Mouse (Mus musculus): ENCODE results near the gene Rab11fip5.

Rab11fip5 gene

DNA sequence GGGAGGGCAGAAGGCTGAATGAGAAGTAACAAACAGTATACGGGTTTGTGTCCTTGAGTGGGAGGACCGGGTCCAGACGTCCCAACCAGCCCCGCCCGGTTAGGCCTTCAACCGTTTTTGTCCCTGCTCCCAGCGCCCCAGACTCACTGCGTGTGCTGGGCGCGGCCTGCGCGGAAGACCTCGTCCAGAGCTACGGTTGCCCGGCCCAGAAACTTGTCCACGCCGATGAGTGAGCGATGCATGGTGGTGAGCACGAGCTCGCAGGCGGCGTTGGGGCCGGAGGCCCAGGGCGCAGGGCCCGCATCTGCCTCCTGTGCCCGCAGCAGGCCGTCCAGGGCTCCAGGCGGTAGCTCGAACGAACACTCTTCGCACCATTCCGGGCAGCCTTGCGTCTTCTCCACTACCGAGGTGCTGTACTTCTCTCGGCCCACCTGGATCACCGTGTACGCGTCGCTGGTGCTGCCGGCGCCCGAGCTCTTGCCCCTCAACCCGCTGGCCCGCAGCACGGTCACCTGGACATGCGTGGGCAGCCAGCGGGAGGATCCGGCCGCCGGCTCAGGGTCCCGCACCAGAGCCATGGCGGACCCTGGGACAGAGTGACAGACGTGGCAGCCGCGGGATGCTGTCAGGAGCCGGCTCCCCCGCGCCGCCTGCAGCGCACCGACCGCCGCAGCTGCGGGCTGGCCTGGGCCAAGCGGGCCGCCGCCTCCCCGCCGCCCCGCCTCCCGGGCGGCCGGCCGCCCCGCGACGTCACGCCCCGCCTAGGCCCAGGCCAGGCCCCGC is at the start of gene Rab11fip5:
Rab11fip5 (minus strand) TSS at position 684 of the 783 bp plus-strand sequence.
- DNase-seq, result peak in 1 of 2 experiments; percentile 47

- no peak for DNase-seq
These were observed 49.5 kb upstream of the Rab11fip5 start, which contains the start of gene Noto for GRCm38 (mm10) chr6:85423836-85424379. Noto (plus strand) TSS chr6:85423886.

DNA sequence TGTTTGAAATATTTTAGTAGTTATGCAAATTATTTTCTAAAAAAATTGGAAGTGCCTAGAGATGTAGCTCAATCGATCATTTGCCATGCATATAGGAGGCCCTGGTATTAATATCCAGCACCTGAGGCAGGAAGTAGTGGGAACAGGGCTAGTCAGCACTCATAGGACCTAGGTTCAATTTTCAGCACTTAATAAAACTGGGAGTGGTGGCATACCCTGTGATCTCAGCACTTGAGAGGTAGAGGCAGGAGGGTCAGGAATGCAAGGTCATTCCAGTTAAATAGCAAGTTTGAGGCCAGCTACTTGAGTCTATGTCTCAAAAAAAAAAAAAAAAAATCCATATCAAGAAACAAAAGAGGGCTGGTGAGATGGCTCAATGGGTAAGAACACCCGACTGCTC is 44.7 kb upstream of the Rab11fip5 start:
- DNase-seq, result no peak

- no peak for DNase-seq
These were observed 41.4 kb upstream of the Rab11fip5 start for GRCm38 (mm10) chr6:85415829-85416228.

- peak; percentile 60 to 63 for DNase-seq
These were observed 36.4 kb upstream of the Rab11fip5 start for GRCm38 (mm10) chr6:85410771-85411273.

- peak; percentile 20 to 22 for DNase-seq
These were observed 34.6 kb upstream of the Rab11fip5 start for GRCm38 (mm10) chr6:85409003-85409402.

GRCm38 (mm10) chr6:85403039-85403438 is 28.6 kb upstream of the Rab11fip5 start:
- no peak for DNase-seq

DNA sequence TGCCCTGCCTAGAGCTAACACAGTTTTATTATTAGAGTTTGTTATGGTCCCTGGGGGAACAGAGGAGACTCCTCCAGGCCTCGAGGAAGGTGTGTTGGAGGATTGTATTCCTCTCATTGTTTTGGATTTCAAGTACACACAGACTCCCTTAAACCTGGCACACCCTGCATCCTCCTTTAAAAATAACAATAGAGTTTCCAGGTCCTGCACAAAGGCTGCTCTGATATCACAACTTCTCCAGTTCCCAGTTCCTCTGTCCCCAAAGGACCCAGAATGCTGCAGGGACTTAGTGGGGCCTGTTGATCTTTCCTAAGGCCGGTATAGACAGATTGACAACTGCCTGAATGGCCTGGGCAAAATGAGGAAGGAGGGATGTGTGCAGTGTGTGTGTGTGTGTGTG is 28.2 kb upstream of the Rab11fip5 start:
- DNase-seq, result no peak

DNA sequence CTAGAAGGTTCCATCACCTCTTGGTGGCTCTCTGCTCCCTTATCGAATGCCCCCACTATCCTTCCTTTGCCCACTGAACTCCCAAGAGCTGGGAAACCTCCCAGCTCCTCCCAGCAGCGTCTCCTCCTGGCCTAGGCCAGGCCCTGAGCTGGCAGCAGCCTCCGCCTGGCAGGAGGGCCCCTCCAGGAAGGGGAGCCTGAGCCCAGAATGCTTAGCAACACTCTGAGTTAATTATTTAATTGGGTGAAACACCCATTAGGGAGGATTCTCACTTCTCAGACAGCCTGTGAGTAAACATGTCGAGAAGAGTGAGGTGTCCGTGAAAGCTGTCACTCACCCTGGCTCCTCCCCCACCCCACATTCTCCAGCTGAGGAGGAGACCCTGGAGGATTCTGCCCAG is 25.3 kb upstream of the Rab11fip5 start:
- DNase-seq, result peak; percentile 11 to 12

DNA sequence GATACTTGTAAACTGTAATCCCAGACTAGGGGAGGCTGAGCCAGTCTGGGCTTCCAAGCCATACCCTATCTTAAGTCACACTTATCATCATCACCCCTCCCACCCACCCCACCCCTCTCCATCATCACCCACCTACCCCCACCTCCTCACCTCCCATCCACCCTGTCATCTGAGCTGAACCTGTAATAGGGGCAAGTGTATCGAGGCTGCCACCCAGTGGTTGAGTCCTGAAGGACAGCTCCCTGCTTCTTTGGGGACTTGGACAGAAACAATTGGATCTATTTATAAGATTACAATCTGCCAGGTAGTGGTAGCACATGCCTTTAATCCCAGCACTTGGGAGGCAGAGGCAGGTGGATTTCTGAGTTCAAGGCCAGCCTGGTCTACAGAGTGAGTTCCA is 22.7 kb upstream of the Rab11fip5 start:
- peak; percentile 40 to 45 for DNase-seq

DNA sequence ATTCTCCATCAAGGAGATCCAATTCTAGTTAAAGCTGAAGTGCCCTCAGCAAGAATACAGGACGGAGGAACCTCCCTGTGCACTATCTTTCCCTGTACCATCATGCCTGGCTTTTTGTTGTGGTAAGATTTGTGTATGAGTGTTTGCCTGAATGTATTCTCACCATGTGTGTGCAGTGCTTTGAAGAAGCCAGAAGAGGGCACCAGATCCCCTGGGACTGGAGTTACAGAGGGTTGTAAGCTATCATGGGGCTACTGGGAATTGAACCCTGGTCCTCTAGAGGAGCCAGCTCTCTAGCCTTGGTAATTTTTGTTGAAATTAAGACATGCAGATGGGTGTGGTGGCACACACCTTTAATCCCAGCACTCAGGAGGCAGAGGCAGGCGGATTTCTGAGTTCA is 20.9 kb upstream of the Rab11fip5 start:
- DNase-seq, result no peak

DNA sequence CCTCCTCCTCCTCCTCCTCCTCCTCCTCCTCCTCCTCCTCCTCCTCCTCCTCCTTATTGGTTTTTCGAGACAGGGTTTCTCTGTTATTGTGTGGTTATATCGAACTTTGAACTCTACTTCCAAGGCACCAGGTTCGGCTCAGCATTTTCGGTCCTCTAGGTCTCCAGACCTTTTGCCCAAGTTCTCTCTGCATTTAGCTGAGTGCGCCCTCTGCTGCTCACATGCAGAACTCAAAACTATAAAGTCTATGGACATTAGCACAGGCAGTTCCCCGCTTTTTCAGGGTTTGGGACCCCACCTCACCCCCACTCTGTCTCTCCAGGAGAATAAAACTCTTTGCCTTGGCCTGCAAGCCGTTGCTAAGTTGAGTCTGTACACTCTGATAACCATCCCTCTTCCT is 17.4 kb upstream of the Rab11fip5 start:
- DNase-seq, result peak; percentile 85 to 89

DNA sequence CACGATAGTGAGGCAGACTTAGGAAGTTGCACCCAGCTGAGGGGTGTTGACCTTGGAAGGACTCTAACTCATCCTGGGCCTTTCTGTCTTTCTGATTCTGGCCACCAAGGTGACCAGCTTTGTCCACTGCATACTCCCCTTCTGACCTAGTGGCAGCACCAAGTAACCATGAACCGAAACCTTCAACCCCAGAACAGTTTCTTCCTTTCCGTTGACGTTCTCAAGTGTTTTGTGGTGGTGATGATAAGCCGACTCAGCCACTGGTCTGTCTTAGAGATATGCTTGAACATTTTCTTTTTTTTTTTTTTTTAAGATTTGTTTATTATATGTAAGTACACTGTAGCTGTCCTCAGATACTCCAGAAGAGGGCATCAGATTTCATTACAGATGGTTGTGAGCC is 14.2 kb upstream of the Rab11fip5 start:
- no peak for DNase-seq

- no peak for DNase-seq
These were observed 8.4 kb upstream of the Rab11fip5 start for GRCm38 (mm10) chr6:85382791-85383190.

- DNase-seq, result no peak
These were observed 7.2 kb upstream of the Rab11fip5 start for GRCm38 (mm10) chr6:85381648-85382020.

- DNase-seq, result peak in 1 of 2 experiments; percentile 31
These were observed 6.6 kb upstream of the Rab11fip5 start for GRCm38 (mm10) chr6:85380901-85381647.

GRCm38 (mm10) chr6:85380201-85380900 is 5.9 kb upstream of the Rab11fip5 start:
- DNase-seq, result peak; percentile 82 to 85

- no peak for DNase-seq
These were observed 4.2 kb upstream of the Rab11fip5 start for GRCm38 (mm10) chr6:85378629-85379028.

DNA sequence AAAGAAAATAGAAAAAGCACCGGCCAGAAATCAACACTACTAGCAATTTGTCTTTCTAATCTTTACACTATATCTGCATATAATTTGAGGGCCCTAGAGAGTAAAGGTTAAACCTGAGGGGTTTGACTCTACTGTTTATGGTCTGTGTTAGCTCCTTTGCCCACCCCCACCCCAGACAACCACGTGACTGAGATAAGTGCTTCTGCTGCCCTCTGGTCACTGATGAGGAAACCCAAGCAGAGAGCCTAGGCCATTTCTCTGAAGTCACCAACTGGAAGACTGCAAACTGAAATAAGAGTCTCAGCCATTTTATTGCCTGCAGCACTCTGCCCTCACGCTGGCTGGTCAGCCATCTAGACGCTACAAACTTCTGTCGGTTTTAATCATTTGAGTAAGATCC is 3.4 kb upstream of the Rab11fip5 start:
- DNase-seq, result no peak

GRCm38 (mm10) chr6:85377066-85377734 is 2.8 kb upstream of the Rab11fip5 start:
- no peak for DNase-seq

DNA sequence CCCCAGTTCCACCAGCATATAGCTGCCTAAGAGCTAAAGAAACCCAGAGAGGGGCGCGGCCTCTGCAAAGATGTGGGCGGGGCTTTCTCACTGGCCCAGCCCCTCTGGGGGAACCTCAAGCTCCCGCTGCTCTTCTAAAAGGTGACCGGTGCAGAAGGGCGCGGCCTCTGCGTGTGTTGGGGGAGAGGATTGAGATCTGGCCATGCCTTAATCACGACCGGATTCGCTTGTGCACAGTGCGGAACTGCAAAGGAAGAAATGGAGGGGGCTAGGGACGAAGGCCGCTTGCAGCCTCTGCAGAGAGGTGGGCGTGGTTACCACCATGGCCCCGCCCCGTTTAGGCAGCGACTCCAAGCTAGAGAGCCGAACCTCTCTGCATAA is 290 bp upstream of the Rab11fip5 start:
- peak; percentile 95 to 97 for DNase-seq

All from cerebellum, postnatal 14 days (tissue).